Mouse (Mus musculus): ENCODE measurements around the gene Ptk7.

DNA sequence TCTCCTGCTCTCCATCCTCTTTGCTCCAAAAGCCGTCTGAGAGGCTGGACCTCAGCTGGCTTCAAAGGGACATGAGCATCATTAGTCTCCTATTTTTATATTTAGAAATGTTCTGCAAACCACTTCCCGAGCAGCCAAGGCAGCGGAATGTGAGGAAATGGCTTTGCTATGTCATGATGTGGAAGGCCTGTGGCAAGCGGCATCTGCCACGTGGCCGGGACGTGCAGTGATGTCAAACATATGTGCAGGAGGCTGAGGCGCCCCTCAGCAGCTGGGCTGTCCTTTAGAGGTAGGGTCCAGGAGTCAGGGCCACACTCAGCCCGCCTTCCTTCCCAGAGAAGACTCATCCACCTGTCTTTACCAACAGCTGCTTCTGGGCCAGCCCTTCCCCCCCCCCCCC is 27.1 kb downstream of the Ptk7 start:
- no peak for TF ChIP-seq CTCF (IDR thresholded peaks at IDR 0.05; ENCODE audit: borderline replicate concordance, extremely low read depth, insufficient read depth, insufficient read length)
- no peak for TF ChIP-seq POLR2A (IDR thresholded peaks at IDR 0.05; ENCODE audit: borderline replicate concordance, extremely low read depth, insufficient read depth, insufficient read length, poor library complexity, severe bottlenecking)
